Mouse (Mus musculus): Measurements from ENCODE around the gene Sectm1a. TPM values are rescaled to one million over a fixed set of nuclear protein-coding genes. Genes with fewer than 3 reads are reported as not detected.
"Not testable (repeated sequence)": the region's sequence is repeated elsewhere in the genome, so short reads cannot be mapped to it uniquely, and the experiment has no call there.

Sectm1a gene
- polyA plus RNA-seq, 1 experiment, result not detected

DNA sequence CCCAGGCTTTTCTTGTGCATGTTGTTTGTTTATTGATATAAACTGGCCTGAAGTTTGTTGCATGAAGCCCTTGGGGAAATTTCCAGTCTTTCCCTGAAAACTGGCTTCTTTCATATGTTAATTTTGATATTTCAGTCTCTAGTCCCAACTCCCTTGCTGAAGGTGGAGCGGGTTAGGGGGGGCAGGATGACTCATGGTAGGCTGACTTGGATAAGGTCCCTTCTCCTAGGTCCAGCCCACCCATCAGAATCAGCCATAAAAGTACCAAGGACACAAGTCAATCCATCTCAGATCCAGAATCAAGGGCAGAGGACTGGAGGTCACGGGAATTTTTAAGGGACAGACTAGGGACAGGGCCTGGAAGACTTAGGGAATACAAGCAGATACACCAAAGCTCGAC lies 30.0 kb upstream of the Sectm1a start:
- Histone ChIP-seq H3K9me3 (replicated peaks; ENCODE audit: control insufficient read depth, insufficient read depth, low read length, poor library complexity, severe bottlenecking) (no peaks in the 10 kb centered on the region), H3K27me3 (ENCODE audit: control insufficient read depth, insufficient read depth, low read length, poor library complexity, severe bottlenecking) (no peaks in the 10 kb centered on the region)
- TF ChIP-seq CTCF (IDR thresholded peaks at IDR 0.05; ENCODE audit: low read depth, low read length) (no peak), EP300 (IDR thresholded peaks at IDR 0.05; ENCODE audit: insufficient read depth, low read depth, low read length) (no peak), POLR2A (IDR thresholded peaks at IDR 0.05; ENCODE audit: insufficient read depth, low read length) (no peak)

DNA sequence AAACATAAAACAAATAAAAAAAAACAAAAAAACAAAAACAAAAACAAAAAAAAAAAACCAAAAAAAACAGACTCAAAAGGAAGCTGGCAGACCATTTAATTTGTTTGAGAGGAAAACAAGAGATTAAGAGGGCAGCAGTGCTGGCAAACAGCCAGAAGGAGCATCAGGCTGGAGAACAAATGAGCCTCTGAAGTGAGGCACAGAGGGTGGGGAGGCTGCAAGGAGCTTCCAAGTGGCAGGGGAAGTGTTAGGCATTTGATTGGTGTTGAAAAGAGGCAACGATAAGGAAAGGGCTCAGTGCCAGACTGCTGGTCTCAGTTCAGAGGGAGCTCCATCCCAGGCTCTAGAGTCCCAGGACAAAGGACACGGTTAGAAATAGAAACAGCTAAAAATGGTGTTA lies 29.0 kb upstream of the Sectm1a start:
- TF ChIP-seq CTCF (IDR thresholded peaks at IDR 0.05; ENCODE audit: low read depth, low read length) (no peak), POLR2A (IDR thresholded peaks at IDR 0.05; ENCODE audit: insufficient read depth, low read length) (no peak), EP300 (IDR thresholded peaks at IDR 0.05; ENCODE audit: insufficient read depth, low read depth, low read length) (no peak)

More for the DNA sequence above, 30.0 kb upstream of the Sectm1a start:
- Histone ChIP-seq H3K4me3 (ENCODE audit: low read depth, low read length) (no peak overlapping the region), H3K9ac (ENCODE audit: low read depth, poor library complexity, severe bottlenecking) (no peak overlapping the region), H3K27ac (ENCODE audit: insufficient read depth, low read length) (no peak overlapping the region), H3K36me3 (ENCODE audit: control insufficient read depth, insufficient read depth, low read length, poor library complexity, severe bottlenecking) (no peaks in the 10 kb centered on the region), H3K4me1 (ENCODE audit: control insufficient read depth, insufficient read depth, low read length) (no peaks in the 10 kb centered on the region)

GRCm38 (mm10) chr11:121108061-121108460 lies 27.0 kb upstream of the Sectm1a start:
- Histone ChIP-seq H3K36me3 (ENCODE audit: control insufficient read depth, insufficient read depth, low read length, poor library complexity, severe bottlenecking) (no peaks in the 10 kb centered on the region), H3K4me1 (ENCODE audit: control insufficient read depth, insufficient read depth, low read length) (no peaks in the 10 kb centered on the region), H3K27me3 (ENCODE audit: control insufficient read depth, insufficient read depth, low read length, poor library complexity, severe bottlenecking) (no peaks in the 10 kb centered on the region), H3K27ac (ENCODE audit: insufficient read depth, low read length) (no peak overlapping the region), H3K9ac (ENCODE audit: low read depth, poor library complexity, severe bottlenecking) (no peak overlapping the region), H3K4me3 (ENCODE audit: low read depth, low read length) (no peak overlapping the region), H3K9me3 (replicated peaks; ENCODE audit: control insufficient read depth, insufficient read depth, low read length, poor library complexity, severe bottlenecking) (no peaks in the 10 kb centered on the region)
- TF ChIP-seq POLR2A (IDR thresholded peaks at IDR 0.05; ENCODE audit: insufficient read depth, low read length) (no peak), CTCF (IDR thresholded peaks at IDR 0.05; ENCODE audit: low read depth, low read length) (no peak), EP300 (IDR thresholded peaks at IDR 0.05; ENCODE audit: insufficient read depth, low read depth, low read length) (no peak)

More for the DNA sequence above, 29.0 kb upstream of the Sectm1a start:
- Histone ChIP-seq H3K27me3 (ENCODE audit: control insufficient read depth, insufficient read depth, low read length, poor library complexity, severe bottlenecking) (no peaks in the 10 kb centered on the region), H3K9ac (ENCODE audit: low read depth, poor library complexity, severe bottlenecking) (no peak overlapping the region), H3K4me1 (ENCODE audit: control insufficient read depth, insufficient read depth, low read length) (no peaks in the 10 kb centered on the region), H3K36me3 (ENCODE audit: control insufficient read depth, insufficient read depth, low read length, poor library complexity, severe bottlenecking) (no peaks in the 10 kb centered on the region), H3K27ac (ENCODE audit: insufficient read depth, low read length) (no peak overlapping the region), H3K9me3 (replicated peaks; ENCODE audit: control insufficient read depth, insufficient read depth, low read length, poor library complexity, severe bottlenecking) (no peaks in the 10 kb centered on the region), H3K4me3 (ENCODE audit: low read depth, low read length) (no peak overlapping the region)

DNA sequence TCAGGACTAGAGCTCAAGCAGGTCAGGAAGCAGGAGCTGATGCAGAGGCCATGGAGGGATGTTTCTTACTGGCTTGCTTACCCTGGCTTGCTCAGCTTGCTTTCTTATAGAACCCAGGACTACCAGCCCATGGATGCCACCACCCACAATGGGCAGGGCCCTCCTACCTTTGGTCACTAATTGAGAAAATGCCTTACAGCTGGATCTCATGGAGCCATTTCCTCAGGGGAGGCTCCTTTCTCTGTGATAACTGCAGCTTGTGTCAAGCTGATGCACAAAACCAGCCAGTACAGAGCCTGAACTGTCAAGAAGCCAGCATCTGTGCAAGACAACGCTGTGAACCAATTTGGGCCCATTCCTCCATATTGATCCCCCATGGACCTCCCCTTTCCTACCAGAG lies 26.2 kb upstream of the Sectm1a start:
- not testable (repeated sequence) for H3K9me3 ChIP-seq (replicated peaks; ENCODE audit: control insufficient read depth, insufficient read depth, low read length, poor library complexity, severe bottlenecking); H3K9ac ChIP-seq (ENCODE audit: low read depth, poor library complexity, severe bottlenecking); H3K36me3 ChIP-seq (ENCODE audit: control insufficient read depth, insufficient read depth, low read length, poor library complexity, severe bottlenecking); H3K27me3 ChIP-seq (ENCODE audit: control insufficient read depth, insufficient read depth, low read length, poor library complexity, severe bottlenecking); H3K27ac ChIP-seq (ENCODE audit: insufficient read depth, low read length); H3K4me1 ChIP-seq (ENCODE audit: control insufficient read depth, insufficient read depth, low read length); H3K4me3 ChIP-seq (ENCODE audit: low read depth, low read length)

DNA sequence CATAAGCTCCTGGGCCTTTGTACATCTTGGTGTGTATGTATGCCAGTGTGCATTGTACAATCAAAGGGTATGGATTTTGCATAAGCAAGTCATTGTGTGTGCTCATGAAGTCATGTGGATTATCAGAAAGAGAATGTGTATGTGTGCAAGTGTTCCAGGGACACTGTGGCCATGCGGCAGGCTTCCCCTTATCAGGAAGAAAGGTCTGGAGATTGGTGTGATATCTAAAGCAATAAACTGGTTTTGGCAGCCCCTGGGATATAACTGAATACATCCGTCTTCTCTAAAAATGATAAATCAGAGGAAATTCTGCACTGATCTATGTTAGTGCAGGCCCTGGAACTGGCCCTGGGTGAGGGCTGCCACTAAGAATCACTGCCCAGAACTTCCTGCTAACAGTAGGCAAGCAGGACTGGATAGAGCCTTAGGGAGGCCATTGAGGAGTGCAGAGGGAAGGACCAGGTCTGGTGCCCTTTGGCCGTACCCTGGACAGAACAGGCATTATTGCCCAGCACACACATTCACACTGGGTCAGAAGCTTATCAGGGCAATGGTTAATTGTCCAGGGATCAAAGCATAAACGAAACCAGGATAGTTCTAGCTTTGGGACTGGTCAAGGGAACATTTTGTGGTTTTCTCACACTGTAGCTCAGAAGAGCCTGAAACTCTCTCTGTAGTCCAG lies 20.2 kb upstream of the Sectm1a start:
- Histone ChIP-seq H3K36me3 (ENCODE audit: control insufficient read depth, insufficient read depth, low read length, poor library complexity, severe bottlenecking) (no peaks in the 10 kb centered on the region), H3K4me1 (ENCODE audit: control insufficient read depth, insufficient read depth, low read length) (no peaks in the 10 kb centered on the region), H3K9me3 (replicated peaks; ENCODE audit: control insufficient read depth, insufficient read depth, low read length, poor library complexity, severe bottlenecking) (no peaks in the 10 kb centered on the region), H3K4me3 (ENCODE audit: low read depth, low read length) (no peak overlapping the region), H3K27me3 (ENCODE audit: control insufficient read depth, insufficient read depth, low read length, poor library complexity, severe bottlenecking) (no peaks in the 10 kb centered on the region), H3K27ac (ENCODE audit: insufficient read depth, low read length) (no peak overlapping the region), H3K9ac (ENCODE audit: low read depth, poor library complexity, severe bottlenecking) (no peak overlapping the region)
- TF ChIP-seq POLR2A (IDR thresholded peaks at IDR 0.05; ENCODE audit: insufficient read depth, low read length) (no peak), EP300 (IDR thresholded peaks at IDR 0.05; ENCODE audit: insufficient read depth, low read depth, low read length) (no peak), CTCF (IDR thresholded peaks at IDR 0.05; ENCODE audit: low read depth, low read length) (no peak)

GRCm38 (mm10) chr11:121100692-121101091 lies 19.7 kb upstream of the Sectm1a start:
- no peaks in the 10 kb centered on the region for H3K4me1 ChIP-seq (ENCODE audit: control insufficient read depth, insufficient read depth, low read length)
- TF ChIP-seq CTCF (IDR thresholded peaks at IDR 0.05; ENCODE audit: low read depth, low read length) (no peak), EP300 (IDR thresholded peaks at IDR 0.05; ENCODE audit: insufficient read depth, low read depth, low read length) (no peak), POLR2A (IDR thresholded peaks at IDR 0.05; ENCODE audit: insufficient read depth, low read length) (no peak)

More at GRCm38 (mm10) chr11:121100692-121101091, 19.7 kb upstream of the Sectm1a start:
- Histone ChIP-seq H3K27ac (ENCODE audit: insufficient read depth, low read length) (no peak overlapping the region), H3K27me3 (ENCODE audit: control insufficient read depth, insufficient read depth, low read length, poor library complexity, severe bottlenecking) (no peaks in the 10 kb centered on the region), H3K9me3 (replicated peaks; ENCODE audit: control insufficient read depth, insufficient read depth, low read length, poor library complexity, severe bottlenecking) (no peaks in the 10 kb centered on the region), H3K4me3 (ENCODE audit: low read depth, low read length) (no peak overlapping the region), H3K9ac (ENCODE audit: low read depth, poor library complexity, severe bottlenecking) (no peak overlapping the region), H3K36me3 (ENCODE audit: control insufficient read depth, insufficient read depth, low read length, poor library complexity, severe bottlenecking) (no peaks in the 10 kb centered on the region)
